Mouse (Mus musculus): ENCODE results near the gene Fam120a.

DNA sequence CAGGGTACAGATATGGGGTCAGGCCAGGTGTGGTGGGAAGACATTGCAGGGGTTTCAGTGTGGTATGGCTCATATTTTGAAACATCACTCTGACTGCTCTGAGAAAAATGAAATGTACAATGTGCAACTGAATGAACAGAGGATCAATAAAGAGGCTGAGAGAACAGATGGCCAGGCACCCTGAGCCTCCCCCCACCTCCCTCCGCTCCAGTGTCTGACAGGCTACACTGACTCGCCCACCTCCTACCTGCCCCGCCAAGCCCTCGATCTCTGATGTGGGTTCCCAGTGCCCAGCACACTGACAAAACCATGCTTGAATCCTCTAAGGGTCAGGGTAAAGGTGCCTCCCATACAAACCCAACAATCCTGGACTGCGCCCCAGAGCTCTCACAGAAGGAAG is 36.6 kb downstream of the Fam120a start:
- TF ChIP-seq CTCF (conservative IDR thresholded peaks at IDR 0.05; ENCODE audit: low read length): no peak
- no peak for TF ChIP-seq POU5F1 (IDR thresholded peaks at IDR 0.05; ENCODE audit: borderline replicate concordance, low read length)
